Mouse (Mus musculus) embryonic facial prominence, embryonic 14.5 days (tissue): ENCODE data around the gene Csf2rb. TPM values are rescaled to one million over a fixed set of nuclear protein-coding genes. Genes with fewer than 3 reads are reported as not detected.
"Not testable (repeated sequence)": the region's sequence is repeated elsewhere in the genome, so short reads cannot be mapped to it uniquely, and the experiment has no call there.

Experiments
- ATAC-seq: fragments of 200-750 bp; cut with Nextera tagmentation; 2 replicates; pipeline ENCODE4 v1.8.0; 2017; ENCODE audit warnings: low read depth, moderate number of reproducible peaks, moderate TSS enrichment
- DNase-seq: peaks from one replicate; pipeline ENCODE4 v3.0.0-alpha.2; 2015; ENCODE audit warnings: low spot score
- H3K27ac ChIP-seq: fragments of 300-500 bp; sonication (generic); replicated peaks from 2 replicates; pipeline ENCODE4 v1.5.1; 2014; ENCODE audit warnings: low read depth, mild to moderate bottlenecking, low read length, moderate library complexity
- H3K27me3 ChIP-seq: fragments of 300-500 bp; sonication (generic); replicated peaks from 2 replicates; pipeline ENCODE4 v1.6.1; 2014; ENCODE audit warnings: low read length; ENCODE audit not compliant: control insufficient read depth, insufficient read depth
- H3K36me3 ChIP-seq: fragments of 300-500 bp; sonication (generic); 2 replicates; pipeline ENCODE4 v1.6.1; 2014; ENCODE audit warnings: low read length, mixed read lengths; ENCODE audit not compliant: control insufficient read depth, insufficient read depth
- H3K4me1 ChIP-seq: fragments of 300-500 bp; sonication (generic); 2 replicates; pipeline ENCODE4 v1.6.1; 2014; ENCODE audit warnings: antibody characterized with exemption, low read length; ENCODE audit not compliant: control insufficient read depth, insufficient read depth
- H3K4me2 ChIP-seq: fragments of 300-500 bp; sonication (generic); 2 replicates; pipeline ENCODE4 v1.6.1; 2014; ENCODE audit warnings: low read depth, mild to moderate bottlenecking, low read length, moderate library complexity, mixed read lengths
- H3K4me3 ChIP-seq: fragments of 300-500 bp; sonication (generic); 2 replicates; pipeline ENCODE4 v1.5.1; 2014; ENCODE audit warnings: low read depth, mild to moderate bottlenecking, low read length
- H3K9ac ChIP-seq: fragments of 300-500 bp; sonication (generic); 2 replicates; pipeline ENCODE4 v1.6.1; 2014; ENCODE audit warnings: low read depth, mild to moderate bottlenecking, low read length, moderate library complexity, mixed read lengths
- H3K9me3 ChIP-seq: fragments of 300-500 bp; sonication (generic); 2 replicates; pipeline ENCODE4 v1.6.1; 2016; ENCODE audit warnings: low read length; ENCODE audit not compliant: control insufficient read depth
- WGBS: fragments of 180-500 bp; shearing (Covaris S2); extraction: QIAGEN DNeasy Blood & Tissue Kit; methylation state at CpG from one replicate; pipeline ENCODE4 v1.1.7; 2014; 5-methylcytosine and 5-hydroxymethylcytosine counted together
- polyA plus RNA-seq: library from polyadenylated mRNA; unstranded; fragments of >200 nt; fragmentation: Nextera tagmentation; extraction: Ambion mirVana; gene quantifications from 2 replicates; pipeline ENCODE4 v1.2.1, GENCODE M21; 2014

The Csf2rb gene
- polyA plus RNA-seq, 1 experiment from 2014 or later = 4.6 TPM

GRCm38 (mm10) chr15:78331523-78332340, 6.2 kb downstream of the Csf2rb start:
- DNase-seq (no peak), ATAC-seq (no peak)
- no peak overlapping the region for H3K4me2 ChIP-seq
- H3K27ac ChIP-seq = no peak overlapping the region
- no peaks in the 10 kb centered on the region for H3K27me3 ChIP-seq
- no peaks in the 10 kb centered on the region for H3K9me3 ChIP-seq
- H3K36me3 ChIP-seq = no peaks in the 10 kb centered on the region
- no peak overlapping the region for H3K4me3 ChIP-seq
- H3K4me1 ChIP-seq = no peaks in the 10 kb centered on the region
- no peak overlapping the region for H3K9ac ChIP-seq
- 71% methylated on average over 5 of the region's 5 CpGs for WGBS

- Histone ChIP-seq H3K9ac (no peak overlapping the region), H3K27ac (no peak overlapping the region), H3K27me3 (no peaks in the 10 kb centered on the region), H3K4me2 (no peak overlapping the region), H3K4me3 (no peak overlapping the region), H3K4me1 (no peaks in the 10 kb centered on the region), H3K36me3 (no peaks in the 10 kb centered on the region), H3K9me3 (no peaks in the 10 kb centered on the region)
- DNase-seq = no peak
- WGBS = 70% methylated on average over 6 of the region's 6 CpGs
- ATAC-seq = no peak
Observed at GRCm38 (mm10) chr15:78332981-78333380, 7.4 kb downstream of the Csf2rb start.

GRCm38 (mm10) chr15:78334380-78334779, 8.8 kb downstream of the Csf2rb start:
- Histone ChIP-seq H3K4me2 (no peak overlapping the region), H3K9ac (no peak overlapping the region), H3K36me3 (no peaks in the 10 kb centered on the region), H3K4me3 (no peak overlapping the region), H3K27ac (no peak overlapping the region), H3K27me3 (no peaks in the 10 kb centered on the region), H3K9me3 (no peaks in the 10 kb centered on the region), H3K4me1 (no peaks in the 10 kb centered on the region)
- no peak for DNase-seq
- 75% methylated on average over 3 of the region's 3 CpGs for WGBS
- no peak for ATAC-seq

GRCm38 (mm10) chr15:78339627-78340423, 14.3 kb downstream of the Csf2rb start:
- H3K9ac ChIP-seq, H3K4me2 ChIP-seq, H3K4me3 ChIP-seq, H3K9me3 ChIP-seq, H3K27ac ChIP-seq, H3K4me1 ChIP-seq, H3K27me3 ChIP-seq, H3K36me3 ChIP-seq: not testable (repeated sequence)
- ATAC-seq (peak; percentile 53; the same call in 1 of the 2 replicates), DNase-seq (peak; percentile 36)
- 33% methylated on average over 7 of the region's 7 CpGs for WGBS

- not testable (repeated sequence) for H3K27me3 ChIP-seq, H3K4me2 ChIP-seq, H3K4me1 ChIP-seq, H3K4me3 ChIP-seq, H3K9me3 ChIP-seq, H3K36me3 ChIP-seq, H3K9ac ChIP-seq, DNase-seq, H3K27ac ChIP-seq, ATAC-seq
- 54% methylated on average over 5 of the region's 7 CpGs for whole genome bisulfite sequencing
Observed at GRCm38 (mm10) chr15:78340919-78341318, 15.4 kb downstream of the Csf2rb start.

GRCm38 (mm10) chr15:78343683-78344082, 18.1 kb downstream of the Csf2rb start:
- no peak overlapping the region for H3K4me2 ChIP-seq
- no peaks in the 10 kb centered on the region for H3K36me3 ChIP-seq

GRCm38 (mm10) chr15:78344567-78344966, 19.0 kb downstream of the Csf2rb start:
- Histone ChIP-seq H3K27me3 (no peaks in the 10 kb centered on the region), H3K4me1 (no peaks in the 10 kb centered on the region), H3K36me3 (no peaks in the 10 kb centered on the region), H3K9ac (no peak overlapping the region), H3K27ac (no peak overlapping the region), H3K9me3 (no peaks in the 10 kb centered on the region), H3K4me3 (no peak overlapping the region), H3K4me2 (no peak overlapping the region)
- DNase-seq = no peak
- no peak for ATAC-seq
- WGBS = 82% methylated on average over 3 of the region's 3 CpGs

More at GRCm38 (mm10) chr15:78343683-78344082, 18.1 kb downstream of the Csf2rb start:
- Histone ChIP-seq H3K27ac (no peak overlapping the region), H3K4me1 (no peaks in the 10 kb centered on the region), H3K9me3 (no peaks in the 10 kb centered on the region), H3K27me3 (no peaks in the 10 kb centered on the region), H3K4me3 (no peak overlapping the region), H3K9ac (no peak overlapping the region)
- ATAC-seq = no peak
- DNase-seq = no peak
- 20% methylated on average over 1 of the region's 1 CpGs for WGBS

GRCm38 (mm10) chr15:78351586-78352165, 26.1 kb downstream of the Csf2rb start:
- no peak overlapping the region for H3K27ac ChIP-seq
- no peak overlapping the region for H3K4me3 ChIP-seq
- ATAC-seq (no peak), DNase-seq (no peak)
- H3K36me3 ChIP-seq = no peaks in the 10 kb centered on the region
- no peaks in the 10 kb centered on the region for H3K27me3 ChIP-seq
- no peak overlapping the region for H3K4me2 ChIP-seq
- H3K9ac ChIP-seq = no peak overlapping the region
- 28% methylated on average over 3 of the region's 3 CpGs for WGBS
- no peaks in the 10 kb centered on the region for H3K9me3 ChIP-seq
- no peaks in the 10 kb centered on the region for H3K4me1 ChIP-seq
